Mouse (Mus musculus): ENCODE measurements around the gene Dcun1d1. TPM values are rescaled to one million over a fixed set of nuclear protein-coding genes. Genes with fewer than 3 reads are reported as not detected.
A peak's percentile ranks its signal among the peaks of the same experiment; 100 is the strongest.

Gene Dcun1d1
- 95.7 and 104 TPM in 2 replicates for polyA plus RNA-seq (2014; fragmentation: Nextera tagmentation; extraction: Ambion mirVana)

DNA sequence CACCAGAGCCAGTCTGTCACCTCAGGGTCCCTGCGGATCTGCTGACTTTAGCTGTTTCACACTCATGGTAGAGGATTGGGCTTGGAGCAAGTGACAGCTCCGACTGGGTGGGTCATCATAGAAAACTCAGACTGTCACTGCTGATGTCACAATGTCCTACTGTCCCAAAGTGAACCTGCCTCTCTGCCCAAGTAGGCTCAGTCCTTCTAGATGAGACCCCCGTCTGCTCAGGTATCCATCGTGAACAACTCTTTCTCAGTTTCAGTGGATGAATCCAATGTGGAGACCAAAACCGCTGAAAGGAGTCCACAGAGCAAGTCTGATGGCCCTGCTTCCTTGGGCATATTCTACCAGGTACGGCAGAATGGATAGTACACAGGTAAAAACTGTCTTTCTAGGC, at the start of gene Dcun1d1:
Gene Dcun1d1 (minus strand): TSS at position 101 of the 400 bp plus-strand sequence.
- no peak for ATAC-seq (ENCODE audit: low FRiP score)
- Histone ChIP-seq H3K9ac (no peak within 1 kb of the TSS), H3K4me2 (replicated peaks) (no peak within 1 kb of the TSS), H3K27ac (no peak within 1 kb of the TSS), H3K36me3 (replicated peaks; ENCODE audit: control insufficient read depth, insufficient read depth) (no peaks in the 10 kb centered on the region), H3K9me3 (ENCODE audit: control insufficient read depth, low read length) (no peaks in the 10 kb centered on the region), H3K4me3 (replicated peaks; ENCODE audit: low read length) (no peak within 1 kb of the TSS), H3K4me1 (replicated peaks; ENCODE audit: control insufficient read depth, insufficient read depth, low read length) (0 out of 2 replicates have a peak, but pooled peaks cover 7% of the 10 kb centered on the region), H3K27me3 (ENCODE audit: control insufficient read depth, insufficient read depth, low read length) (no peaks in the 10 kb centered on the region)
- no peak for DNase-seq (ENCODE audit: low spot score)
- WGBS: 94% methylated on average over 6 of the region's 6 CpGs

- no peak for ATAC-seq (ENCODE audit: low FRiP score)
- H3K4me3 ChIP-seq (replicated peaks; ENCODE audit: low read length): no peak overlapping the region
- peaks cover 94% of the 10 kb centered on the region for H3K36me3 ChIP-seq (replicated peaks; ENCODE audit: control insufficient read depth, insufficient read depth)
- H3K27me3 ChIP-seq (ENCODE audit: control insufficient read depth, insufficient read depth, low read length): no peaks in the 10 kb centered on the region
- H3K9me3 ChIP-seq (ENCODE audit: control insufficient read depth, low read length): no peaks in the 10 kb centered on the region
- H3K4me1 ChIP-seq (replicated peaks; ENCODE audit: control insufficient read depth, insufficient read depth, low read length): no peaks in the 10 kb centered on the region
- DNase-seq (ENCODE audit: low spot score): no peak
- no peak overlapping the region for H3K27ac ChIP-seq
- H3K4me2 ChIP-seq (replicated peaks): no peak overlapping the region
- 96% methylated on average over 6 of the region's 6 CpGs for WGBS
- H3K9ac ChIP-seq: no peak overlapping the region
These were observed 49.0 kb upstream of the Dcun1d1 start for GRCm38 (mm10) chr3:35986266-35986665.

- no peaks in the 10 kb centered on the region for H3K4me1 ChIP-seq (replicated peaks; ENCODE audit: control insufficient read depth, insufficient read depth, low read length)
- no peak overlapping the region for H3K9ac ChIP-seq
- H3K9me3 ChIP-seq (ENCODE audit: control insufficient read depth, low read length): no peaks in the 10 kb centered on the region
- no peak overlapping the region for H3K4me2 ChIP-seq (replicated peaks)
- WGBS: 72% methylated on average over 7 of the region's 7 CpGs
- H3K36me3 ChIP-seq (replicated peaks; ENCODE audit: control insufficient read depth, insufficient read depth): peaks cover 76% of the 10 kb centered on the region
- H3K27ac ChIP-seq: no peak overlapping the region
- DNase-seq (ENCODE audit: low spot score): peak; percentile 29
- H3K27me3 ChIP-seq (ENCODE audit: control insufficient read depth, insufficient read depth, low read length): no peaks in the 10 kb centered on the region
- H3K4me3 ChIP-seq (replicated peaks; ENCODE audit: low read length): no peak overlapping the region
- no peak for ATAC-seq (ENCODE audit: low FRiP score)
These were observed 36.3 kb upstream of the Dcun1d1 start for GRCm38 (mm10) chr3:35973551-35973950.

- Histone ChIP-seq H3K27me3 (ENCODE audit: control insufficient read depth, insufficient read depth, low read length) (no peaks in the 10 kb centered on the region), H3K9me3 (ENCODE audit: control insufficient read depth, low read length) (no peaks in the 10 kb centered on the region), H3K4me1 (replicated peaks; ENCODE audit: control insufficient read depth, insufficient read depth, low read length) (no peaks in the 10 kb centered on the region), H3K9ac (no peak overlapping the region), H3K36me3 (replicated peaks; ENCODE audit: control insufficient read depth, insufficient read depth) (peaks cover 75% of the 10 kb centered on the region), H3K27ac (no peak overlapping the region), H3K4me2 (replicated peaks) (no peak overlapping the region), H3K4me3 (replicated peaks; ENCODE audit: low read length) (no peak overlapping the region)
- peak; percentile 60; the same call in 1 of the 2 replicates for ATAC-seq (ENCODE audit: low FRiP score)
- peak; percentile 36 for DNase-seq (ENCODE audit: low spot score)
- 84% methylated on average over 4 of the region's 4 CpGs for WGBS
These were observed 35.7 kb upstream of the Dcun1d1 start for GRCm38 (mm10) chr3:35972985-35973384.

DNA sequence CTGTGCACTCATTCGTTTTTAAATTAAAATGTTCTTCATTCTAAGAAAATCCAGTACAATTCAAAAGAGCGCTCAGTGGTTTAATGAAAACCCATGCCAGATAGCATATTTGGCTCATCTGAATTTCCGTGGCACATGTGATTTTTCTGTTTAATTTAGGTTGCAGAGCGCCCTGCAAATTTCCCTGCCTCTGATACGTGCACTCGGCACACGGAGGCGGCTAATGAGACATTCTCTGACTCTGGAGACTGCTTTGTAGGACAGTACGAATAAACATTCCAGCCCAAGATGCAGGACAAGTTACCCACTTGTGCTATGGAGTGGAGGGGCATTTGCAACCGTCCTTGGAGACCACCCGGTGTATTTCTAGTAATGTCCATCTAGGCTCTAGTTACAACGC, 33.9 kb upstream of the Dcun1d1 start:
- Histone ChIP-seq H3K4me3 (replicated peaks; ENCODE audit: low read length) (no peak overlapping the region), H3K4me2 (replicated peaks) (no peak overlapping the region), H3K9ac (no peak overlapping the region), H3K9me3 (ENCODE audit: control insufficient read depth, low read length) (no peaks in the 10 kb centered on the region), H3K27me3 (ENCODE audit: control insufficient read depth, insufficient read depth, low read length) (no peaks in the 10 kb centered on the region), H3K27ac (no peak overlapping the region), H3K36me3 (replicated peaks; ENCODE audit: control insufficient read depth, insufficient read depth) (peaks cover 71% of the 10 kb centered on the region), H3K4me1 (replicated peaks; ENCODE audit: control insufficient read depth, insufficient read depth, low read length) (no peaks in the 10 kb centered on the region)
- DNase-seq (ENCODE audit: low spot score) (no peak), ATAC-seq (ENCODE audit: low FRiP score) (no peak)
- 94% methylated on average over 12 of the region's 12 CpGs for WGBS

- no peak for DNase-seq (ENCODE audit: low spot score)
- Histone ChIP-seq H3K4me1 (replicated peaks; ENCODE audit: control insufficient read depth, insufficient read depth, low read length) (no peaks in the 10 kb centered on the region), H3K9me3 (ENCODE audit: control insufficient read depth, low read length) (no peaks in the 10 kb centered on the region), H3K27me3 (ENCODE audit: control insufficient read depth, insufficient read depth, low read length) (no peaks in the 10 kb centered on the region), H3K36me3 (replicated peaks; ENCODE audit: control insufficient read depth, insufficient read depth) (peaks cover 66% of the 10 kb centered on the region), H3K27ac (no peak overlapping the region), H3K4me3 (replicated peaks; ENCODE audit: low read length) (no peak overlapping the region), H3K9ac (no peak overlapping the region), H3K4me2 (replicated peaks) (no peak overlapping the region)
- 85% methylated on average over 4 of the region's 4 CpGs for WGBS
- no peak for ATAC-seq (ENCODE audit: low FRiP score)
These were observed 33.2 kb upstream of the Dcun1d1 start for GRCm38 (mm10) chr3:35970441-35970840.

- WGBS: 96% methylated on average over 8 of the region's 8 CpGs
- Histone ChIP-seq H3K4me1 (replicated peaks; ENCODE audit: control insufficient read depth, insufficient read depth, low read length) (no peaks in the 10 kb centered on the region), H3K9ac (no peak overlapping the region), H3K9me3 (ENCODE audit: control insufficient read depth, low read length) (no peaks in the 10 kb centered on the region), H3K4me2 (replicated peaks) (no peak overlapping the region), H3K4me3 (replicated peaks; ENCODE audit: low read length) (no peak overlapping the region), H3K27ac (no peak overlapping the region), H3K27me3 (ENCODE audit: control insufficient read depth, insufficient read depth, low read length) (no peaks in the 10 kb centered on the region), H3K36me3 (replicated peaks; ENCODE audit: control insufficient read depth, insufficient read depth) (peaks cover 69% of the 10 kb centered on the region)
- no peak for ATAC-seq (ENCODE audit: low FRiP score)
- no peak for DNase-seq (ENCODE audit: low spot score)
These were observed 30.2 kb upstream of the Dcun1d1 start for GRCm38 (mm10) chr3:35967366-35967921.

DNA sequence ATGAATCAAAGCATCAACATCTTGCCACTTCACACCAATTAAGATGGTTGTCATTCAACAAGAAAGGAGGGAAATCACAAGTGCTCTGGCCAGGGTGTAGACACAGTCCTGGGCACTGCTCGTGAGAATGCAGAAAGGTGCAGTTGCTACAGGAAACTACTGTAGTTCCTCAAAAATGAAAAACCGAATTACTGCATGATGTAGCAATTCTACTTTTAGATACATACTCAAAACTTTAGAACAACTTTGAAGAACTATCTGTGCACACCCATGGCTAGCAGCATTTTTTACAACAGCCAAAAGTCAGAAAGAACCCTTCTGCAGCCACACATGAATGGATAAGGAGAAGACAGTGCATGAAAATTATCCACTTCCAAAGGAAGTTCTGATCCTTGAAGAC, 29.2 kb upstream of the Dcun1d1 start:
- Histone ChIP-seq H3K4me3 (replicated peaks; ENCODE audit: low read length) (no peak overlapping the region), H3K4me2 (replicated peaks) (no peak overlapping the region), H3K27ac (no peak overlapping the region), H3K9me3 (ENCODE audit: control insufficient read depth, low read length) (no peaks in the 10 kb centered on the region), H3K9ac (no peak overlapping the region), H3K36me3 (replicated peaks; ENCODE audit: control insufficient read depth, insufficient read depth) (peaks cover 67% of the 10 kb centered on the region), H3K27me3 (ENCODE audit: control insufficient read depth, insufficient read depth, low read length) (no peaks in the 10 kb centered on the region), H3K4me1 (replicated peaks; ENCODE audit: control insufficient read depth, insufficient read depth, low read length) (no peaks in the 10 kb centered on the region)
- ATAC-seq (ENCODE audit: low FRiP score) (no peak), DNase-seq (ENCODE audit: low spot score) (no peak)
- 87% methylated on average over 2 of the region's 2 CpGs for WGBS

DNA sequence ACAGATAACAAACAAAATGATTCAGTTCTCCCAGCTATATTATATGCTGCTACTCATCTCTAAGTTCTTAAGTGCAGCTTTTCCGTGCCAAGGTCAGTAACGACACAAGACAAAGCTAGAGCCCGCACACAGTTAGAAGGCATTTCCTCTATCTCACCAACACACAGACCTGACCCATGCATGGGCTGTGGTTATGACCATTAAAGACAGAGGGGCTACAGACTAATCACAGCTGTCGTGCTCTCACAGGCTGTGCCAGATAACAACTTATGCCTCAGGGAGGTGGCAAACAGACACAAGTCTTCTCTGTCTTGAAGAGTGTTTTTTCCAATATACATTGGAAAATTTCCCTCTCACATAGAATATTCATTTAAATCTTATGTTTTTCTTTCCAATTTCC, 27.7 kb upstream of the Dcun1d1 start:
- no peak overlapping the region for H3K4me2 ChIP-seq (replicated peaks)
- no peak for DNase-seq (ENCODE audit: low spot score)
- no peak overlapping the region for H3K9ac ChIP-seq
- no peak overlapping the region for H3K4me3 ChIP-seq (replicated peaks; ENCODE audit: low read length)
- H3K27ac ChIP-seq: no peak overlapping the region
- H3K9me3 ChIP-seq (ENCODE audit: control insufficient read depth, low read length): no peaks in the 10 kb centered on the region
- H3K36me3 ChIP-seq (replicated peaks; ENCODE audit: control insufficient read depth, insufficient read depth): peaks cover 72% of the 10 kb centered on the region
- H3K27me3 ChIP-seq (ENCODE audit: control insufficient read depth, insufficient read depth, low read length): no peaks in the 10 kb centered on the region
- no peaks in the 10 kb centered on the region for H3K4me1 ChIP-seq (replicated peaks; ENCODE audit: control insufficient read depth, insufficient read depth, low read length)
- WGBS: 85% methylated on average over 4 of the region's 4 CpGs
- no peak for ATAC-seq (ENCODE audit: low FRiP score)

DNA sequence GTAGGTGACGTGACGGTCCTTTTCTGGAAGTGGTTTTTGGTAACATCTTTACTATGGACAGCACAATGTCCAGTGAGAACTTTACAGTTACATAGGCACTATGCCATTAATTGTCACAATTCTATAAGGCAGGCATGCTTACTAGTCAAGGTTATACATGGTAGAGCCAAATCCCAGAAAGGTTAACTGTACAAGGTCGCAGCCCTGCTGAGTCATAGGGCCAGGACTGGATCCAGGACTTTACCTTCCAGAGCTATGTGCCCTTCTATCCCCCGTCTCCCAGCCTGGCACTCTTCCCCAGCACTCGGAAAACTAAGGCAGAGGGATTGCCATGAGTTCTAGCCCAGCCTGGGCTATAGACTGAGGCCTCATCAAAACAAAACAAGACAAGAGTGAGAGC, 26.7 kb upstream of the Dcun1d1 start:
- H3K36me3 ChIP-seq (replicated peaks; ENCODE audit: control insufficient read depth, insufficient read depth): peaks cover 80% of the 10 kb centered on the region
- 94% methylated on average over 5 of the region's 5 CpGs for WGBS
- H3K27me3 ChIP-seq (ENCODE audit: control insufficient read depth, insufficient read depth, low read length): no peaks in the 10 kb centered on the region
- H3K4me2 ChIP-seq (replicated peaks): no peak overlapping the region
- no peak overlapping the region for H3K4me3 ChIP-seq (replicated peaks; ENCODE audit: low read length)
- H3K9me3 ChIP-seq (ENCODE audit: control insufficient read depth, low read length): no peaks in the 10 kb centered on the region
- H3K9ac ChIP-seq: no peak overlapping the region
- DNase-seq (ENCODE audit: low spot score) (no peak), ATAC-seq (ENCODE audit: low FRiP score) (no peak)
- H3K4me1 ChIP-seq (replicated peaks; ENCODE audit: control insufficient read depth, insufficient read depth, low read length): no peaks in the 10 kb centered on the region
- H3K27ac ChIP-seq: no peak overlapping the region

Data from hindbrain, embryonic 14.5 days (tissue).